Mouse (Mus musculus) intestine, embryonic 15.5 days (tissue): ENCODE measurements at regions not wholly inside any gene's neighbourhood (a gene's known extent, or its start where the extent isn't known, plus 50 kb on each side); places are given as distances from the start of the nearest gene placed in this dataset.

Experiments used
- ATAC-seq: fragments of 200-750 bp; cut with Nextera tagmentation; 2 replicates; pipeline ENCODE4 v1.8.0; 2017; ENCODE audit warnings: moderate TSS enrichment, moderate library complexity
- H3K27ac ChIP-seq: fragments of 300-500 bp; sonication (generic); 2 replicates; pipeline ENCODE4 v1.5.1; 2015; ENCODE audit warnings: mild to moderate bottlenecking, inconsistent platforms
- H3K27me3 ChIP-seq: fragments of 300-500 bp; sonication (generic); replicated peaks from 2 replicates; pipeline ENCODE4 v1.6.1; 2015; ENCODE audit warnings: inconsistent platforms
- H3K36me3 ChIP-seq: fragments of 300-500 bp; sonication (generic); 2 replicates; pipeline ENCODE4 v1.6.1; 2015; ENCODE audit warnings: inconsistent platforms
- H3K4me1 ChIP-seq: fragments of 300-500 bp; sonication (generic); replicated peaks from 2 replicates; pipeline ENCODE4 v1.6.1; 2015; ENCODE audit warnings: inconsistent platforms
- H3K4me2 ChIP-seq: fragments of 300-500 bp; sonication (generic); replicated peaks from 2 replicates; pipeline ENCODE4 v1.6.1; 2015; ENCODE audit warnings: mild to moderate bottlenecking, inconsistent platforms
- H3K4me3 ChIP-seq: fragments of 300-500 bp; sonication (generic); replicated peaks from 2 replicates; pipeline ENCODE4 v1.5.1; 2015; ENCODE audit warnings: inconsistent platforms
- H3K9ac ChIP-seq: fragments of 300-500 bp; sonication (generic); 2 replicates; pipeline ENCODE4 v1.6.1; 2015; ENCODE audit warnings: inconsistent platforms
- H3K9me3 ChIP-seq: fragments of 300-500 bp; sonication (generic); 2 replicates; pipeline ENCODE4 v1.6.1; 2016; ENCODE audit warnings: inconsistent platforms
- WGBS: fragments of 180-500 bp; shearing (Covaris S2); methylation state at CpG from one replicate; pipeline ENCODE4 v1.1.7; 2015; 5-methylcytosine and 5-hydroxymethylcytosine counted together

DNA sequence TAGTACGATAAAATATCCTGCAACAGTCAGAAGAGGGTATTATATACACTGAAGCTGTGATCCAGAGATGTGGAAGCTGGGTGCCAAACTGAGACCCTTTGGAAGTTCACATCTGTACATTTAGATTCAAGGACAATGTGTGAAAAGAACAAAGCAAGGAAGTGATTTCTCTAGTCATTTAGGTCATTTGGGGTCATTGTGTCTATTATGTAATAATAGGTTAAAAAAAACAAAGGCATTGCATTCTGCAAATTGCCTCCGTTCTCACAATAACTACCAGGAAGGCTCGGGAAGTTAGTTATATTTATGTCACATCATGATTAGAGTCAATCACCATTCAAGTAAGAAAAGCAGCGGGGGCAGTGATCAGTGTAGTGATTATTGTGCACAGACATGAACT is 563.3 kb downstream of the Trim52 start:
- no peaks in the 10 kb centered on the region for H3K27me3 ChIP-seq
- WGBS = 65% methylated on average over 4 of the region's 4 CpGs
- H3K4me2 ChIP-seq = no peak overlapping the region
- no peak for ATAC-seq
- H3K27ac ChIP-seq = no peak overlapping the region
- no peak overlapping the region for H3K9ac ChIP-seq
- H3K4me1 ChIP-seq = no peaks in the 10 kb centered on the region
- no peak overlapping the region for H3K4me3 ChIP-seq
- no peaks in the 10 kb centered on the region for H3K36me3 ChIP-seq
- no peaks in the 10 kb centered on the region for H3K9me3 ChIP-seq

GRCm38 (mm10) chr14:106677970-106678369 is 572.0 kb downstream of the Trim52 start:
- no peaks in the 10 kb centered on the region for H3K27me3 ChIP-seq
- no peaks in the 10 kb centered on the region for H3K9me3 ChIP-seq
- H3K4me2 ChIP-seq = no peak overlapping the region
- no peaks in the 10 kb centered on the region for H3K4me1 ChIP-seq
- no peaks in the 10 kb centered on the region for H3K36me3 ChIP-seq
- H3K9ac ChIP-seq = no peak overlapping the region
- no peak for ATAC-seq
- no peak overlapping the region for H3K4me3 ChIP-seq
- 77% methylated on average over 2 of the region's 2 CpGs for WGBS
- H3K27ac ChIP-seq = no peak overlapping the region

- Histone ChIP-seq H3K4me3 (no peak overlapping the region), H3K9ac (no peak overlapping the region)
- no peak for ATAC-seq
Observed at GRCm38 (mm10) chr14:106681193-106681592, 575.2 kb downstream of the Trim52 start.

DNA sequence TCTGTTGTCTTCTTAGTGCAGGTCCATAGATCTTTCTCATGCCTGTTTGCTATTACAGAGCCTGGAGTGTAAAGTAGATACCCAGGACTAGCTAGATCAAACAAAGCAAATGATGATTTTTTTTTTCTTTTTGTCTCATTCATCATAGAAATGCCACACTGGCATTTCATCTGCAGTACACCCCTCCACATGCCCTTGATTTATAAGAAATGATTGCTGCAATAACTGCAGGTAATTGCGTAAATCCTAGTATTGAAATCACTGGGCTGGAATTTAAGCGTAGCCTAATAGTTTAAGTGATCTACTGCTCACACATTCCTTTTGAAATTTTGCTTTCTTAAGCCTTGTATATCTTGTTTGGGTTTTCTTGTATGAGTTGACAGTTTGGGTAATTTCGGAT is 581.4 kb downstream of the Trim52 start:
- WGBS = 69% methylated on average over 3 of the region's 3 CpGs
- no peaks in the 10 kb centered on the region for H3K27me3 ChIP-seq
- H3K4me3 ChIP-seq = no peak overlapping the region
- H3K4me2 ChIP-seq = no peak overlapping the region
- no peak overlapping the region for H3K27ac ChIP-seq
- H3K4me1 ChIP-seq = no peaks in the 10 kb centered on the region
- H3K36me3 ChIP-seq = no peaks in the 10 kb centered on the region
- no peak overlapping the region for H3K9ac ChIP-seq
- ATAC-seq = no peak
- no peaks in the 10 kb centered on the region for H3K9me3 ChIP-seq

More at GRCm38 (mm10) chr14:106681193-106681592, 575.2 kb downstream of the Trim52 start:
- Histone ChIP-seq H3K9me3 (no peaks in the 10 kb centered on the region), H3K4me2 (no peak overlapping the region), H3K4me1 (no peaks in the 10 kb centered on the region), H3K27me3 (no peaks in the 10 kb centered on the region), H3K36me3 (no peaks in the 10 kb centered on the region), H3K27ac (no peak overlapping the region)
- WGBS = 72% methylated on average over 4 of the region's 4 CpGs

GRCm38 (mm10) chr14:106714020-106714419 is 608.0 kb downstream of the Trim52 start:
- no peaks in the 10 kb centered on the region for H3K9me3 ChIP-seq
- H3K4me1 ChIP-seq = no peaks in the 10 kb centered on the region
- peak; percentile 73 for ATAC-seq
- H3K27me3 ChIP-seq = no peaks in the 10 kb centered on the region
- no peak overlapping the region for H3K4me3 ChIP-seq
- H3K27ac ChIP-seq = no peak overlapping the region
- no peak overlapping the region for H3K4me2 ChIP-seq
- WGBS = 74% methylated on average over 2 of the region's 2 CpGs
- no peak overlapping the region for H3K9ac ChIP-seq
- H3K36me3 ChIP-seq = no peaks in the 10 kb centered on the region

GRCm38 (mm10) chr14:106733825-106734224 is 627.8 kb downstream of the Trim52 start:
- Histone ChIP-seq H3K9me3 (no peaks in the 10 kb centered on the region), H3K9ac (no peak overlapping the region), H3K4me1 (no peaks in the 10 kb centered on the region), H3K36me3 (no peaks in the 10 kb centered on the region), H3K27me3 (no peaks in the 10 kb centered on the region), H3K4me2 (no peak overlapping the region), H3K27ac (no peak overlapping the region), H3K4me3 (no peak overlapping the region)
- 83% methylated on average over 4 of the region's 4 CpGs for WGBS
- no peak for ATAC-seq

DNA sequence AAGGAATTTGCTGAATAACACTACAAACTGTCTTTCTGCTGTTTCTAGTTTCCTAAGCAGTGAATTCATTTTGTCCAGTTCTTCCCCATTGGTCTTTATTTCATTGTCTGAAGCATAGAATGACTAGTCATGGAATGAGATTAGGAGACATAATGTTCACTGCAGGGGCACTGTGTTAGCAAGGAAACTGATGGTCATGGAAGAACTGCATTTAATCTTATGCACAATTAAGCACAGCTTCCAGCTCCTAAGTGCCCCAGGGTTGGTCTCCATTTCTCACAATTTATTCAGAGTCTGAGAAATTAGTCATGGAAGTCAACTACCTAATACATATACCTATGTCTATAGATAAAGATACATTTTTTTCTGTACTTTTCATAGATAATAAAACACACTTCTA is 634.9 kb downstream of the Trim52 start:
- Histone ChIP-seq H3K4me3 (no peak overlapping the region), H3K4me1 (no peaks in the 10 kb centered on the region), H3K27me3 (no peaks in the 10 kb centered on the region), H3K9ac (no peak overlapping the region), H3K36me3 (no peaks in the 10 kb centered on the region), H3K9me3 (no peaks in the 10 kb centered on the region), H3K27ac (no peak overlapping the region), H3K4me2 (no peak overlapping the region)
- no peak for ATAC-seq

GRCm38 (mm10) chr14:106760150-106760549 is 654.2 kb downstream of the Trim52 start:
- no peak overlapping the region for H3K4me3 ChIP-seq
- no peak for ATAC-seq
- no peaks in the 10 kb centered on the region for H3K4me1 ChIP-seq
- H3K4me2 ChIP-seq = no peak overlapping the region
- WGBS = 84% methylated on average over 3 of the region's 3 CpGs
- no peaks in the 10 kb centered on the region for H3K27me3 ChIP-seq
- no peaks in the 10 kb centered on the region for H3K9me3 ChIP-seq
- H3K36me3 ChIP-seq = no peaks in the 10 kb centered on the region
- H3K27ac ChIP-seq = no peak overlapping the region
- no peak overlapping the region for H3K9ac ChIP-seq

DNA sequence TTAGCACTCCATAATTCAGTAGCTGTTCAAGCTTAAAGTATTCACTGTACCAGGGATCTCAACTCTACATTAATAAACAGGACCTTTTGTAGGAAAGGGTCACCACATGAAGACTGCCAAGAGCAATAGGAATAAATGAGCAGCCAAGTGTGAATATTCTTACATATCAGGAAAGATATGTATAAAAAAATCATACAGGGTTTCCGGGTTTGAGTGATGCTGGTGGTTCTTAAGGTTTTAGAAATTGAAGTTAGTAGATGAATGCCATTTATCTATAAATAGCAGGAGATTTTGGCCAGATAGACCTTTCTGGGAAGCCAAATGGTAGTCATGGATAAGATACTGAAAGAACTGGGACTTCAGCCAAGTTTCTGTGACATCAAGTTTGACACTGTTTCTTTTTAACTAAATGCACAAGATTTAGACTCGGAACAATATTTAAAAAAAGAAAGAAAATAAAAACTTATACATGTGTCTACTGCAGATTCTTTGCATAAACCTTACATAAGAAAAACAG is 657.1 kb downstream of the Trim52 start:
- no peak overlapping the region for H3K4me3 ChIP-seq
- no peak overlapping the region for H3K27ac ChIP-seq
- H3K4me2 ChIP-seq = no peak overlapping the region
- no peaks in the 10 kb centered on the region for H3K4me1 ChIP-seq
- no peaks in the 10 kb centered on the region for H3K27me3 ChIP-seq
- H3K9me3 ChIP-seq = no peaks in the 10 kb centered on the region
- WGBS = 73% methylated on average over 2 of the region's 2 CpGs
- H3K9ac ChIP-seq = no peak overlapping the region
- H3K36me3 ChIP-seq = no peaks in the 10 kb centered on the region
- no peak for ATAC-seq

- Histone ChIP-seq H3K27ac (no peak overlapping the region), H3K9me3 (no peaks in the 10 kb centered on the region), H3K4me2 (no peak overlapping the region), H3K36me3 (no peaks in the 10 kb centered on the region), H3K4me1 (no peaks in the 10 kb centered on the region), H3K9ac (no peak overlapping the region), H3K4me3 (no peak overlapping the region), H3K27me3 (no peaks in the 10 kb centered on the region)
- ATAC-seq = no peak
- WGBS = 72% methylated on average over 8 of the region's 8 CpGs
Observed at GRCm38 (mm10) chr14:106765884-106766467, 660.0 kb downstream of the Trim52 start.
